Mouse (Mus musculus) gastrocnemius, postnatal 14 days (tissue): ENCODE results near the gene Olfr1472. TPM values are rescaled to one million over a fixed set of nuclear protein-coding genes. Genes with fewer than 3 reads are reported as not detected.
"Not testable (repeated sequence)": the region's sequence is repeated elsewhere in the genome, so short reads cannot be mapped to it uniquely, and the experiment has no call there.

ENCODE experiments used
- DNase-seq: peaks from one replicate; pipeline ENCODE4 v3.0.0; 2021; ENCODE audit warnings: mixed read lengths
- intact Hi-C: fragments of 180-260 bp; cut with DNase I; formaldehyde crosslinking; loops from one replicate; pipeline ENCODE4 v1.15.1; 2025; ENCODE audit warnings: low total_unique reads
- long read RNA-seq, 2 experiments: library from polyadenylated mRNA; stranded (forward); transcript quantifications; one replicate each; pipeline ENCODE4 v2.0.0; 2021
- total RNA-seq, 2 experiments: library from RNA; stranded (reverse); gene quantifications; 2 replicates each; pipeline ENCODE4 v1.2.3; 2021

The Olfr1472 gene
- total RNA-seq, result not detected
- long read RNA-seq, experiment 1, result 0 reads
- long read RNA-seq, experiment 2, result 0 reads

DNA sequence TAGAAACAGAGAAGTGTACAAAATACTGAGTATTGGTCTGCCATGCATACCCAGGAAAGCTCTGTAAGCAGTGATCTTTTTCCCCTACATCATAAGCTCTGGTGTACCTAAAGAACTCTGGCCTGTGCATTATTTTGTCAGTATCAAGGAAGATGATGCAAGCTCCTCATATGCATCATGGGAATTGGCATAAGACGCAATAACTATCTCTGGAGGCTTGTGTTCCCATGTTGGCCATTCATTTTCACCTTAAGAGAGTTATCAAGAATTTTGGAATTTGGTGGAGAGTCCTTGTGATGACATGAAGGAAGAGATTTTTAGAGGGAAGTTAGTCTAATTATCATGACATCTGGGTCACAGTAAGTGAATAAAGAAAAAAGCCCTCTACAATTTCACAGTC lies at the start of gene Olfr1472:
Gene Olfr1472 (minus strand): TSS at position 101 of the 400 bp plus-strand sequence.
- intact Hi-C loops, result no loop called here
- no peak for DNase-seq

DNA sequence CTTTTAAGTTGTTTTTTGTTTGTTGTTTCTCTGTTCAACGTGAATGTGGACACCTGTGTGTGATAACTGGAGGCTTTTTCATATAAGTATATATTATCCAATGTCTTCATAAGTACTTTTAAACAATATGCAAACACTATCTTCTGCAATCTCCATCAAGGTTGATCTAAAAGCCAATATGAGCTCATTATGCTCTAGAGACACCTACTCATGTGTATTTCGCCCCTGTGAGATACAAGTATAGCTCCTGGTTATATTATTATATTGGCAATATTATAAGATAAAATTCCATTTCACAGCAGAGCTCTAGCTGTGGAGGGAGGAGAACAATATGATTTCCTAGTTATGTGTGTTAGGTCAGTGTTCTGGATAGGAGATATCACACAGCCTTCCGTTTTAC lies 44.4 kb upstream of the Olfr1472 start, which contains the start of gene Olfr1477:
Gene Olfr1477 (plus strand): TSS at position 301 of the 400 bp plus-strand sequence.
- intact Hi-C loops, result no loop called here
- no peak for DNase-seq

DNA sequence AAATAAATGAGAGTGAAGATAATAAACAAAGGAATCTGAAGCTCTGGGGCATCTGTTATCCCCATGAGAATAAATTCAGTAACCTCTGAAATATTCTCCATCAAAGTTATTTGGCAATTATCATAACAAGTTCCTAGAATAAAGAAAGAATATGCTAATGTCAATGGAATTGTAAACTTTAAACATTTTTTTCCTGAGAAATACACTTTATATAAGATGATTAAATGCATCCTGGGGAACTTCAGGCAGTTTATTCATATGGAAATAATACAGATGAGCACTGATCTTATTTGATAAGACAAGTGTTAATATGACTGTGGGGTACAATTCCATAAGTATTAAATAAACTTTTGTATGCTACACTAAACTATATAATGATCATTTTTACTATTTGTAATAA lies 24.2 kb upstream of the Olfr1472 start, which contains the start of gene Olfr1475:
Gene Olfr1475 (minus strand): TSS at position 101 of the 400 bp plus-strand sequence.
- intact Hi-C loops, result no loop called here
- DNase-seq, result no peak

DNA sequence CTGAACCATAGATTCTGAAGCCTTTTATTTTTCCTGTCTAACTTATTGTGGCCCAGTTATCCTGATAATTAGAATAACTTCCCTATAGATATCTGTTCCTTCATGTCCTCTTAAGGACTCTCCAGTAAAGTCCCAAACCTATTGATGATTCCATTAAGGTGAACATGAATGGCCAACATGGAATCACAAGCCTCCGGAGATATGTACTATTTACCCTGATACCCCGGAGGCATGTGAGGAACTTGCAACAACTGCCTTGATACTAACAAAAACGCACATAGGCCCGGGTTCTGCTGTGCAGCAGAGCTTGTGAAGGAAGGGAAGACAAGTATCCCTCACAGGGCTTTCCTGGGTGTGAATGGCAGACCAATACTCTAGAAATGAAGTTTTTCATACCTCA lies 13.4 kb upstream of the Olfr1472 start, which contains the start of gene Olfr1474:
Gene Olfr1474 (plus strand): TSS at position 301 of the 400 bp plus-strand sequence.
- intact Hi-C loops, DNase-seq: not testable (repeated sequence)

DNA sequence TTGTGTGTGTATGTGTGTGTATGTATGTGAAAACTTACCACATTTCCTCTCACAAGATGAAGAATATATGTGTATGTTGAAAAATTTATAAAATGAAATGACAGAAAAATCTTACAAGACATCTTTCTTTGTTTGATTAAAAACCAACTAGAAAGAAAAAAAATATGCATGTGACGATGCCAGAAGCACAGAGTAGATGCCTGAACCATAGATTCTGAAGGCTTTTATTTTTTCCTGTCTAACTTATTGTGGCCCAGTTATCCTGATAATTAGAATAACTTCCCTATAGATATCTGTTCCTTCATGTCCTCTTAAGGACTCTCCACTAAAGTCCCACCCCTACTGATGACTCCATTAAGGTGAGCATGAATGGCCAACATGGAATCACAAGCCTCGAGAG lies 12.8 kb downstream of the Olfr1472 start, which contains the start of gene Olfr1471:
Gene Olfr1471 (plus strand): TSS at position 301 of the 400 bp plus-strand sequence.
- DNase-seq, intact Hi-C loops: not testable (repeated sequence)

DNA sequence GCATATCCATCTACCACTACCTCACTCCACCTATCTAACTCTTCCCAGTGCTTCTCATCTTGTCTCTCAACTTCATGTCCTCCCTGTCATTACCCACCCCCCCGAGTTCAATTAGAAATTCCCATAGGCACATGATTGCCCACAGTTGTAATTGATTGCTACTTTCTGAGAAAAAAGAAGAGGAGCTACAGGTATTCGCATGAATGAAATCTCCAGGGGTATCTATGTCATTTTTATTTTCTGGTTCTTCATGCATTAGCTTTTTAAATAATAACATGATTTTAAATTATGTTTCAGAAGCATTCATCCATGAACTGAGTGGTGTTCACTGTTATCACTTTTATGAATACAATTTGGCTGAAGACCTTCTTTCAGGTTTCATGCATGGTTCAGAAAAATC lies 48.3 kb downstream of the Olfr1472 start, which contains the start of gene Olfr1469:
Gene Olfr1469 (plus strand): TSS at position 301 of the 400 bp plus-strand sequence.
- intact Hi-C loops, result no loop called here
- DNase-seq, result no peak

Other genes starting within 250 kb of the Olfr1472 start
- gene Olfr1463, start 224.8 kb downstream of the Olfr1472 start, total RNA-seq, result not detected
- gene Olfr1465, start 140.5 kb downstream of the Olfr1472 start, total RNA-seq, result not detected
- not detected for gene Olfr1466, start 117.2 kb downstream of the Olfr1472 start, total RNA-seq
- gene Olfr1467, start 93.8 kb downstream of the Olfr1472 start, total RNA-seq, result not detected
- not detected for gene Olfr1469, start 48.2 kb downstream of the Olfr1472 start, total RNA-seq
- not detected for gene Olfr1471, start 12.7 kb downstream of the Olfr1472 start, total RNA-seq
- not detected for gene Olfr1474, start 13.5 kb upstream of the Olfr1472 start, total RNA-seq
- not detected for gene Olfr1475, start 24.1 kb upstream of the Olfr1472 start, total RNA-seq
- not detected for gene Olfr1477, start 44.5 kb upstream of the Olfr1472 start, total RNA-seq
- gene Olfr1480, start 71.8 kb upstream of the Olfr1472 start, total RNA-seq, result not detected
- not detected for gene Olfr1484, start 127.4 kb upstream of the Olfr1472 start, total RNA-seq
- not detected for gene Olfr1487, start 161.3 kb upstream of the Olfr1472 start, total RNA-seq
- gene Olfr1489, start 175.5 kb upstream of the Olfr1472 start, total RNA-seq, result not detected
- gene Olfr1490, start 195.0 kb upstream of the Olfr1472 start, total RNA-seq, result not detected
- not detected for gene Olfr1491, start 241.2 kb upstream of the Olfr1472 start, total RNA-seq